Mouse (Mus musculus) hindbrain, embryonic 13.5 days (tissue): ENCODE measurements around the gene Agbl4. TPM values are rescaled to one million over a fixed set of nuclear protein-coding genes. Genes with fewer than 3 reads are reported as not detected.

Experiments used
- ATAC-seq: fragments of 200-750 bp; cut with Nextera tagmentation; 2 replicates; pipeline ENCODE4 v1.8.0; 2017; ENCODE audit warnings: moderate TSS enrichment; ENCODE audit not compliant: low FRiP score
- H3K27ac ChIP-seq: fragments of 300-500 bp; sonication (generic); 2 replicates; pipeline ENCODE4 v1.5.1; 2015; ENCODE audit warnings: inconsistent platforms, mild to moderate bottlenecking, moderate library complexity
- H3K27me3 ChIP-seq: fragments of 300-500 bp; sonication (generic); 2 replicates; pipeline ENCODE4 v1.6.1; 2015; ENCODE audit warnings: mild to moderate bottlenecking, inconsistent platforms
- H3K36me3 ChIP-seq: fragments of 300-500 bp; sonication (generic); 2 replicates; pipeline ENCODE4 v1.6.1; 2015; ENCODE audit warnings: mild to moderate bottlenecking, inconsistent platforms
- H3K4me1 ChIP-seq: fragments of 300-500 bp; sonication (generic); replicated peaks from 2 replicates; pipeline ENCODE4 v1.6.1; 2015; ENCODE audit warnings: inconsistent platforms
- H3K4me2 ChIP-seq: fragments of 300-500 bp; sonication (generic); 2 replicates; pipeline ENCODE4 v1.6.1; 2015; ENCODE audit warnings: inconsistent platforms, mild to moderate bottlenecking, moderate library complexity
- H3K4me3 ChIP-seq: fragments of 300-500 bp; sonication (generic); 2 replicates; pipeline ENCODE4 v1.5.1; 2015; ENCODE audit warnings: mild to moderate bottlenecking, inconsistent platforms
- H3K9ac ChIP-seq: fragments of 300-500 bp; sonication (generic); 2 replicates; pipeline ENCODE4 v1.6.1; 2015; ENCODE audit warnings: mild to moderate bottlenecking, inconsistent platforms
- H3K9me3 ChIP-seq: fragments of 300-500 bp; sonication (generic); 2 replicates; pipeline ENCODE4 v1.6.1; 2016; ENCODE audit warnings: inconsistent platforms
- WGBS: fragments of 180-500 bp; shearing (Covaris S2); methylation state at CpG from one replicate; pipeline ENCODE4 v1.1.7; 2015; 5-methylcytosine and 5-hydroxymethylcytosine counted together
- polyA plus RNA-seq: library from polyadenylated mRNA; unstranded; fragments of >200 nt; fragmentation: Nextera tagmentation; extraction: Ambion mirVana; gene quantifications from 2 replicates; pipeline ENCODE4 v1.2.1, GENCODE M21; 2015

Agbl4 gene
- polyA plus RNA-seq, 1 experiment from 2014 or later: 1.4 TPM

DNA sequence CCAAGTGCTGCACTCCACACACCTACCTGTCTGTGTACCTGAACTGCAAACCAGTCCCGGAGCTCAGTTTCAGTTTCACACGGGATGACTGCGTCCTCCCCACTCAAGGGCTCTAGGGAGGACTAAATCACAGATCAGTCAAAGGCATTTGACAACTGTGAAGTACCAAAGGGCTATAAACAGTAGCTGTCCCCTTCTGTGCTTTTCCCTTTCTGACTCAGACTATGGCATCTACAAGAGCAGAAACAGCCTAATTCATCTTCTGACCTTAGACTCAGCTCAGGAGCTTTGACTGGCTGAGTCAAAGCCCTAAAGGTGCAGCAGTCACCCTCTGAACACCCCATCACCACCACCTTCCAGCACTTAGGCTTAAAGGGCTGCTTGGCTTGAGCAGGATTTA lies 1074.3 kb downstream of the Agbl4 start:
- H3K4me1 ChIP-seq: peaks cover 45% of the 10 kb centered on the region
- H3K4me3 ChIP-seq: no peak overlapping the region
- WGBS: 81% methylated on average over 3 of the region's 3 CpGs
- H3K27me3 ChIP-seq: peaks cover 5% of the 10 kb centered on the region; the same call in 1 of the 2 replicates
- no peaks in the 10 kb centered on the region for H3K9me3 ChIP-seq
- H3K36me3 ChIP-seq: no peaks in the 10 kb centered on the region
- H3K27ac ChIP-seq: peak overlapping the region; percentile 10; the same call in 1 of the 2 replicates
- no peak for ATAC-seq
- H3K9ac ChIP-seq: no peak overlapping the region
- H3K4me2 ChIP-seq: no peak overlapping the region

DNA sequence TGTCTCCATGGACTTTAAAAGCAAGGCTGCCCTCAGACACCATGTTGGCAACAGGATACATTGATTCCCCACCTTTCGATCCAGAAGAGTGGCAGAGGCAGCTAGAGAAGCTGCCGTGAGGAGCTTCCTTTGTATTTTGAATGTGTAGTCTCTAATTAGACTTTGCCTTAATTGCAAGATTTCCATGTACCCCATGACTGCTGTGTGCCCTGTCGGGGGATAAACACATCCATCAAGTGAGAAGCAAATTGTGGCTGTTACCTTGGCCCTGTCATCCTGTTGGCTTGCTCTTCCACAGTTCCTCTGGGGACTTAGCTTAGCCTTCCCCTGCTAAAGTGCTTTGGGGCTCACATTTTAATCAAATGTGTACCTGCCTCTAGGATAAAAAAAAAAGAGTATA lies 1075.0 kb downstream of the Agbl4 start:
- H3K36me3 ChIP-seq: no peaks in the 10 kb centered on the region
- no peak overlapping the region for H3K9ac ChIP-seq
- no peaks in the 10 kb centered on the region for H3K9me3 ChIP-seq
- H3K4me3 ChIP-seq: no peak overlapping the region
- H3K27me3 ChIP-seq: peaks cover 5% of the 10 kb centered on the region; the same call in 1 of the 2 replicates
- 53% methylated on average over 3 of the region's 3 CpGs for WGBS
- peaks cover 45% of the 10 kb centered on the region for H3K4me1 ChIP-seq
- no peak overlapping the region for H3K4me2 ChIP-seq
- no peak overlapping the region for H3K27ac ChIP-seq
- ATAC-seq: no peak

GRCm38 (mm10) chr4:111473014-111473413 lies 1075.6 kb downstream of the Agbl4 start:
- Histone ChIP-seq H3K9me3 (no peaks in the 10 kb centered on the region), H3K9ac (no peak overlapping the region), H3K27me3 (peaks cover 5% of the 10 kb centered on the region; the same call in 1 of the 2 replicates), H3K36me3 (no peaks in the 10 kb centered on the region), H3K27ac (0 out of 2 replicates have a peak overlapping the region, but pooled peaks have one; percentile 53), H3K4me1 (peaks cover 45% of the 10 kb centered on the region), H3K4me3 (no peak overlapping the region), H3K4me2 (no peak overlapping the region)
- no peak for ATAC-seq
- 73% methylated on average over 1 of the region's 1 CpGs for WGBS

DNA sequence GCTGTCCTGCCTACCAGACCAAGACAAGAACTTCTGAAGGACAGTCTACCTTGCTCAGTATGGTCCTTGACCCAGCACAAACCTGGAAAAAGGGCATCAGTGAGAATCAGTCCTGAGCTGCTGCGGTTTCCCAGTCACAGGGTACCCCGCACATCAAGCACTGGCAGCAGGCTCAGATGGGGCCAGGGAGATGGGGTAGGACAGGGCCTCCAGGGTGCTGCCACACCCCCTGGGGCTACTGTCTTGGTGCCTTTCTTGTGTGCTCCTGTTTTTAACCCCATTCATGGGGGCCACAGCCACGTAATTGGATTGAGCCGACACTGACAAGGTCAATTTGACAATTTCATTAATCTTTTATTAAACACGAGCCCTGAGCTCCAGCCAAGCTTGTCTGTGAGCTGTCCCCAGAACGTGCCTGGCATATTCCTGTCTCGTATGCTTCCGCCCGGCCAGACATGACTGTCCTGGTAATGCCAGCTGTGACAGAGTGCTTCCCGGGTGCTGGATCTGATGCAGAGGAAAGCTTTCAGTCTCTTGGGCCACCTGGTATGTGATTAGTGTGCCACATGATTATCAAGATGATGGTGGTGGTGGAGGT lies 1078.0 kb downstream of the Agbl4 start:
- Histone ChIP-seq H3K27ac (peak overlapping the region; percentile 31; the same call in 1 of the 2 replicates), H3K4me3 (no peak overlapping the region), H3K27me3 (peaks cover 5% of the 10 kb centered on the region; the same call in 1 of the 2 replicates), H3K4me2 (no peak overlapping the region), H3K9ac (no peak overlapping the region), H3K4me1 (peaks cover 51% of the 10 kb centered on the region), H3K36me3 (no peaks in the 10 kb centered on the region), H3K9me3 (no peaks in the 10 kb centered on the region)
- ATAC-seq: peak; percentile 76
- 26% methylated on average over 10 of the region's 10 CpGs for WGBS

- no peak for ATAC-seq
- Histone ChIP-seq H3K4me1 (peaks cover 41% of the 10 kb centered on the region), H3K27ac (no peak overlapping the region), H3K4me3 (no peak overlapping the region), H3K36me3 (no peaks in the 10 kb centered on the region), H3K9ac (no peak overlapping the region), H3K4me2 (no peak overlapping the region), H3K27me3 (peaks cover 5% of the 10 kb centered on the region; the same call in 1 of the 2 replicates), H3K9me3 (no peaks in the 10 kb centered on the region)
- WGBS: 42% methylated on average over 4 of the region's 4 CpGs
Observed at GRCm38 (mm10) chr4:111477507-111477906, 1080.0 kb downstream of the Agbl4 start.

DNA sequence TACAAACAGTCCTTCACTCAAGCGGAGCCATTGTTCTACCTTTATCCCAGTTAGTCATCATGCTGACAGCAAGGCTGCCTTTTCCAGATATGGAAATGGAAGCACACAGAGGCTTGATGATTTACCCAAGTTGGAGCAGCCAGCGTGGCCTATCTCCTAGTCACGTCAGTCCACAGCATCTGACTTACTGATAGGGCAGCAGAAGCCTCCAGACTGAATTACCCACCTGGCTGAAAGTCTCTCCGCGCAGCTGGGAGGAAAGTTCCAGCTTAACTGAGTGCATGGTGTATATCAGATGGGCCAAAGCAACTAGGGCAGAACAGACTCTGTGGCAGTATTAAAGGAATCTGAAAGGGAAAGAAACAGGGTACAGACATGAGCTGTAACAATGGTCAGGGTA lies 1086.0 kb downstream of the Agbl4 start:
- H3K4me1 ChIP-seq: peaks cover 5% of the 10 kb centered on the region
- H3K9ac ChIP-seq: no peak overlapping the region
- H3K4me2 ChIP-seq: no peak overlapping the region
- H3K9me3 ChIP-seq: no peaks in the 10 kb centered on the region
- no peaks in the 10 kb centered on the region for H3K27me3 ChIP-seq
- no peak overlapping the region for H3K27ac ChIP-seq
- 91% methylated on average over 5 of the region's 5 CpGs for WGBS
- no peaks in the 10 kb centered on the region for H3K36me3 ChIP-seq
- ATAC-seq: no peak
- no peak overlapping the region for H3K4me3 ChIP-seq

DNA sequence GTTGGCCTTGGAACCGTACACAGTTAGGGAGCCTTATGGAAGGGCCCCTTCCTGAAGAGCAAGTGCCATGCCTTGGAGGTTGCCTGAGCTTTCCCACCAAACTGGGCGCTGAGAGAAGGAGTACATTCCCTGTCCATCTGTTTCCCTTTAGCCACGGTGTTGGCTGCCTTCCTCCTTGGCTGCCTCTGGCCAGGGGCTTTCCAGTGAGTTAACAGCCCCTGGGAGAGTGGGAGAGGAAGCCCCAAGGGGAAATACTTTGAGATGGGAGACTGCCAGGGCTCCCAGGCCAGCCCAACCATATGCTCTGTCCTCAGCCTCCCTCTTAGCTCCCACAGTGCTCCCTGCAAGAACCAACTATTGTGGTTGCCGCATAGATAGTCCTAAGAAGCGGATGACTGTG lies 1087.7 kb downstream of the Agbl4 start:
- H3K4me3 ChIP-seq: no peak overlapping the region
- H3K4me2 ChIP-seq: no peak overlapping the region
- H3K9me3 ChIP-seq: no peaks in the 10 kb centered on the region
- no peak for ATAC-seq
- no peak overlapping the region for H3K27ac ChIP-seq
- 77% methylated on average over 5 of the region's 5 CpGs for WGBS
- no peaks in the 10 kb centered on the region for H3K27me3 ChIP-seq
- no peaks in the 10 kb centered on the region for H3K36me3 ChIP-seq
- peaks cover 2% of the 10 kb centered on the region for H3K4me1 ChIP-seq
- no peak overlapping the region for H3K9ac ChIP-seq

DNA sequence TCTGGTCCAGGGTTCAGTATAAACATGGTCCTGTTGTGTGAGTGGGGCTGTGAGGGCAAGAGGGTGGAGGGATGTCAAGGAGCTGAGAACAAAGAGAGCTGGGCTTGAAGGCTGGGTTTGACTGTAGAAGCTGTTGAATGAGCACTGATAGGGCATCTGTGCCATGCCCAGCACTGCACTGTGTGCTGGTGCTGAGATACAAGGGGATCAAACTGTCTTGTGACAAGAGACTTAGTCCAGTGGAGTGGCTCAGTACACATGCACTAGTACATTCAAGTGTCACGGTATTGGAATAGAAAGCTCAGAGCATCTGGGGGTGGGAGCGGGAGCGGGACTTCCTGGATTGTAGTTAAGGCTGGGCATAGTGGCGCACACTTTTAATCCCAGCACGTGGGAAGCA lies 1088.7 kb downstream of the Agbl4 start:
- peak; percentile 31; the same call in 1 of the 2 replicates for ATAC-seq
- Histone ChIP-seq H3K4me3 (no peak overlapping the region), H3K36me3 (no peaks in the 10 kb centered on the region), H3K9me3 (no peaks in the 10 kb centered on the region), H3K27ac (no peak overlapping the region), H3K4me1 (peaks cover 2% of the 10 kb centered on the region), H3K4me2 (no peak overlapping the region), H3K27me3 (no peaks in the 10 kb centered on the region), H3K9ac (no peak overlapping the region)
- 76% methylated on average over 5 of the region's 5 CpGs for WGBS

DNA sequence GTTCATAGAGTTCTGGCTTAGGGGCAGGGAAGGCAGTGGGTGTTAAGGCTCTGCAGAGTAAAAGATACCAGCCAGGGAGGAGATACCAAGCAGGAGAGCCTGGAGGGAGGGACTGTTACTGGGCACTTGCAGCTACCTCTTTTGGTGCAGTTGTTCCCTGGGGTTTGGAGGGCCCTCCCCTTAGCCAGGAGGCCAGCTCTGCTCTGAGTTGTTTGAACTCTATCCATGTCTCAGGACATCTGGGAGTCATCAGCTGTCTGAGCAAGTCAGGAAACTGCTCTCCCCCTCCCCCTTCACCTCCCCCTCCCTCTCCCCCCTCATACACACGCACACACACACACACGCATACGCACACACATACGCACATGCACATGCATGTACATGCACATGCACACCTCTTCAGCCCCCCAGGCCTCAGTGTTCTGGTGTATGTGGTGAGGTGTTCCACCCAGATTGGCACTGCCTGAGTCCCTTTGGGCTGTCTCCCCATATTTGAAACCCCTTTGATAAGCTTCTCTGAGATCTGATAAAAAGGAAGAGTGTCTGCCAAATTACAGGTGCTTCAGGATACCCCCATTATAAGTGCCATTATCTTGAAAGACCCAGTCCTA lies 1089.9 kb downstream of the Agbl4 start:
- H3K27me3 ChIP-seq: no peaks in the 10 kb centered on the region
- no peak overlapping the region for H3K27ac ChIP-seq
- no peak overlapping the region for H3K9ac ChIP-seq
- 90% methylated on average over 4 of the region's 4 CpGs for WGBS
- no peaks in the 10 kb centered on the region for H3K9me3 ChIP-seq
- H3K36me3 ChIP-seq: no peaks in the 10 kb centered on the region
- no peak overlapping the region for H3K4me3 ChIP-seq
- ATAC-seq: no peak
- H3K4me1 ChIP-seq: peaks cover 2% of the 10 kb centered on the region
- no peak overlapping the region for H3K4me2 ChIP-seq

DNA sequence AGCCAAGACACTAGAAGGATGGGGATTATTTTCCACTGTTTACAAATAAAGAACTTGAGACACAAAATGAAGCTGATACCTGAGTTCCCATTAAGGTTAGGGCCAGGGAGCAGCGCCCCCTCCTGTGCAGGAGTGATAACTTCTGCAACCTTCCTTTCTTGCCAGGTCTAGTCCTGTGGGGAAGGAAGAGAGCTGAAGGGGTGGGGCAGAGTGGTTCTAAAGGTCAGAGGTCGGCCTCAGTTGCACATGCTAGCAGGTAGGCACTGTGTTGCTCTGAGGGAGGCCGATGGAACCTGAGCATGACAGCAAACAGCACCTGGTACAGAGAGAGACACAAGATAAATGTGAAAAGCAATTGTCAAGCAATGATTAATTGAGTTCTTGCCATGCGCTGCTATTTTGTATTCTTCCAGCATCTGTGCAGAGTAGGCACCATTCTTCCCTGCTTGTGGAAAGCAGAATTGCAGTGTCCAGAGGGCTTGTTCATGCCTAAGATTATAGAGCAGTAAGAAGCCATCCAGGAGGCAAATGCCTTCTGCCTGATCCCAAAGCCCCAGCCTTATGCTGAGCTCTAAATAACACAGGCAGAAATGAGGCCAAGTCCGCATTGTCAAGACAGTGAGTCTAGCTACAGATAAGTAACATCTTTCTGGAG lies 1096.4 kb downstream of the Agbl4 start:
- Histone ChIP-seq H3K9me3 (no peaks in the 10 kb centered on the region), H3K4me1 (peaks cover 12% of the 10 kb centered on the region), H3K36me3 (no peaks in the 10 kb centered on the region), H3K27me3 (0 out of 2 replicates have a peak, but pooled peaks cover 3% of the 10 kb centered on the region), H3K4me2 (no peak overlapping the region), H3K9ac (no peak overlapping the region), H3K27ac (peak overlapping the region; percentile 53), H3K4me3 (no peak overlapping the region)
- ATAC-seq: peak; percentile 67
- 56% methylated on average over 5 of the region's 5 CpGs for WGBS

DNA sequence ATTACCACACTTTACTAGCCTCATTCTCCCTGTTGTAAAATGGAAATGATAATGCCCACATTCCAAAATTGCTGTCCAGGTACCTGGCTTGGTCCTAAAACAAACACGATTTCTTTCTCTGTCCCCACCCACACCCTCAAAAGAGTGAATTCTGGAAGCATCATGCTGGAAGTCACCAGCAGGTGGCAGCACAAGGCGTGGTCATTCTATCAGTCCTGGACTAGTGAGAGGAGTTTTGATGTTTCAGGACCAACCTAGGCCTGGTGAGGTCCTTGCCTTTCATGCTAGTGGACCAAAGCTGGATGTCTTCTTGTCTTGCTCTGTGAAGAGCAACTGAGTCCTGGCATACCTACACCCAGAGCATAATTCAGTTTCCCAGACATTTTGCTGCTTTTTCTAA lies 1098.5 kb downstream of the Agbl4 start:
- peaks cover 12% of the 10 kb centered on the region for H3K4me1 ChIP-seq
- 22% methylated on average over 2 of the region's 2 CpGs for WGBS
- no peak overlapping the region for H3K4me2 ChIP-seq
- no peak overlapping the region for H3K9ac ChIP-seq
- no peaks in the 10 kb centered on the region for H3K36me3 ChIP-seq
- no peak overlapping the region for H3K27ac ChIP-seq
- H3K9me3 ChIP-seq: no peaks in the 10 kb centered on the region
- ATAC-seq: peak; percentile 22; the same call in 1 of the 2 replicates
- H3K4me3 ChIP-seq: no peak overlapping the region
- 0 out of 2 replicates have a peak, but pooled peaks cover 3% of the 10 kb centered on the region for H3K27me3 ChIP-seq

- Histone ChIP-seq H3K27me3 (0 out of 2 replicates have a peak, but pooled peaks cover 3% of the 10 kb centered on the region), H3K4me3 (no peak overlapping the region), H3K36me3 (no peaks in the 10 kb centered on the region), H3K27ac (no peak overlapping the region), H3K9ac (no peak overlapping the region), H3K9me3 (no peaks in the 10 kb centered on the region), H3K4me2 (no peak overlapping the region), H3K4me1 (peaks cover 11% of the 10 kb centered on the region)
- WGBS: 60% methylated on average over 3 of the region's 3 CpGs
- ATAC-seq: no peak
Observed at GRCm38 (mm10) chr4:111498751-111499150, 1101.3 kb downstream of the Agbl4 start.
